Mouse (Mus musculus): ENCODE measurements around the gene Zc3h12a.

GRCm38 (mm10) chr4:125155646-125156045, 28.0 kb upstream of the Zc3h12a start:
- TF ChIP-seq POLR2A (IDR thresholded peaks at IDR 0.05; ENCODE audit: low read depth, low read length) (no peak), CTCF (IDR thresholded peaks at IDR 0.05; ENCODE audit: extremely low read depth, insufficient read length, insufficient replicate concordance, low read depth, low read length) (no peak)

Measured in small intestine, adult 2 months (tissue).